Mouse (Mus musculus) ES-Bruce4 (cell line): ENCODE data around the gene Adcy4.

Source experiments
- CTCF ChIP-seq: IDR thresholded peaks from one replicate; pipeline ENCODE4 v1.8.1; 2011; ENCODE audit warnings: low read depth, low read length
- EP300 ChIP-seq: IDR thresholded peaks from 2 replicates; pipeline ENCODE4 v1.6.1; 2011; ENCODE audit warnings: low read depth, low read length; ENCODE audit not compliant: insufficient read depth
- POLR2A ChIP-seq: IDR thresholded peaks from one replicate; pipeline ENCODE4 v1.8.1; 2011; ENCODE audit warnings: low read length; ENCODE audit not compliant: insufficient read depth

- no peak for TF ChIP-seq CTCF
- TF ChIP-seq EP300, result no peak
- TF ChIP-seq POLR2A, result no peak
Measured at GRCm38 (mm10) chr14:55783958-55784235, at the start of gene Adcy4.
